Mouse (Mus musculus): ENCODE results near the gene Eva1b. TPM values are rescaled to one million over a fixed set of nuclear protein-coding genes. Genes with fewer than 3 reads are reported as not detected.

The Eva1b gene
- polyA plus RNA-seq (2015; fragmentation: Nextera tagmentation; extraction: Ambion mirVana) = 90.0 and 98.5 TPM in 2 replicates

DNA sequence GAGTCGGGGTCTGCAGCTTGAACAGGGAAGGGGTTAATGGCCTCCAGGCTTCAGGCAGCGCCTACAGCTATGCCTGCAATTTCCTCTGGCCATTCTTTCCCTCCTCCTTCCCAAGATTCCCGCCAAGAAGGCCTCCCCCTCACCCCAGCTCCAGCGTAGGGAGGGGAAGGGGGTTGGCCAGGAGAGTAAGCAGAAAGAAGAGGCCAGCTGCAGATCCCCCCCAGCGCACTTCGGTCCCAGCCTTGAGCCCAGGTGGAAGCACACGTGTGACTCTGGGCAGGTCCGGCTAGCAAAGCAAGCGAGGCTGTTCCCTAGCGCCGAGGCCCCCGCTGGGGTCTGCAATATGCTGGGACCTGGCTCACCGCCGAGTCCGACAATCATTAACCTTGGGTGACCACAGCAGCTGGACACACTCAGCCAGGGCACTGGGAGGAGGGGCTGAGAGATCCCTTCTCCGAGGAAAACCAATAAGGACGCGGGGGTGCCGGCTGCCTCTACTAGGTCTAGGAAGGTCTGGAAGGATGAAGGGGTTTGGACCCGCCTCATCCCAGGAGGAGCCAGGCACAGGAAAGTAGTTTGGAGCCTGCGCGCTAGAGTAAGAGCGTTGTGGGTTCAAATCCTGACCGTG, at the start of gene Eva1b:
TSS of gene Eva1b (plus strand) at position 212 of the 628 bp plus-strand sequence.
- Histone ChIP-seq H3K4me1 (peaks cover 71% of the 10 kb centered on the region), H3K9me3 (replicated peaks) (no peaks in the 10 kb centered on the region), H3K4me2 (peak within 1 kb of the TSS; percentile 74), H3K9ac (peak within 1 kb of the TSS; percentile 75), H3K27me3 (no peaks in the 10 kb centered on the region), H3K4me3 (replicated peaks) (peak within 1 kb of the TSS; percentile 65), H3K27ac (peak within 1 kb of the TSS; percentile 99), H3K36me3 (peaks cover 23% of the 10 kb centered on the region)
- ATAC-seq (replicated peaks; ENCODE audit: low FRiP score) = peak; percentile 90
- WGBS = under 1% methylated on average over 24 of the region's 24 CpGs

DNA sequence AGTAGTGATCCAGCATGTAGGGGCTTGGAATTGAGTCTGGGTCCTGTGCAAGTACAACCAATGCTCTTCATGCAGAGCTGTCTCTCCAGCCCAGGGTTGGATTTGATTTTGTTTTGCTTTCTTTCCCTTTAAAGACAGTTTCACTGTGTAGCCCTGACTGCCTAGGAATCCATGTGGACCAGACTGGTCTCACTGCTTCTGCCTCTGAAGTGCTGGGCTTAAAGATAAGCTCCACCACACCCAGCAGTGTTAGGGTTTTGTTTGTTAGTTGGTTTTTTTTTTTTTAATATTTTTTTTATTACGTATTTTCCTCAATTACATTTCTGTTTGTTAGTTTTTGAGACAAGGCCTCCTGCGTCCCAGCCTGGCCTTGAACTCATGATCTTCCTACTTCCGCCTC, 48.2 kb upstream of the Eva1b start:
- WGBS = 86% methylated on average over 3 of the region's 3 CpGs

DNA sequence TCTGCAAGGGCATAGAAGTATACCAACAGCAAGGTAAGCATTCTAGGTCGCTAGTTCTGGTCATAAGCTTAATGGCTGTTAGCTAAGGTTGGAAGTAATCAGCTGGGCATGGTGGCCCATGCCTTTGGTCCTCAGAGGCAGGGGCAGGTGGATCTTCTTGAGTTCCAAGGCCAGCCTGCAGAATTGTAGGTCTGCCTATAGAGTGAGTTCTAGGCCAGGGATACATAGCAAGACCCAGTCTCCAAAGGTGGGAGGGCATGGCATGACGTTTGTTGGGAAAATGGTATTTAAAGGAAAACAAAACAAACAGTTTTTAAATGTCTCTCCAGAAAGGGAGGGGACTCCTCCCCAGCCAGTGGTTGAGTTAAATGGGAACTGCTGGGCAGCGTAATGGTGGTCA, 46.8 kb upstream of the Eva1b start:
- Histone ChIP-seq H3K4me2 (no peak overlapping the region), H3K36me3 (peaks cover 14% of the 10 kb centered on the region), H3K4me3 (replicated peaks) (no peak overlapping the region), H3K27me3 (no peaks in the 10 kb centered on the region), H3K27ac (no peak overlapping the region), H3K9ac (no peak overlapping the region), H3K4me1 (peaks cover 47% of the 10 kb centered on the region), H3K9me3 (replicated peaks) (no peaks in the 10 kb centered on the region)
- WGBS = 82% methylated on average over 3 of the region's 3 CpGs
- no peak for ATAC-seq (replicated peaks; ENCODE audit: low FRiP score)

More for the DNA sequence above, 48.2 kb upstream of the Eva1b start:
- no peaks in the 10 kb centered on the region for H3K9me3 ChIP-seq (replicated peaks)
- H3K27me3 ChIP-seq = no peaks in the 10 kb centered on the region
- peaks cover 33% of the 10 kb centered on the region for H3K4me1 ChIP-seq
- H3K27ac ChIP-seq = no peak overlapping the region
- ATAC-seq (replicated peaks; ENCODE audit: low FRiP score) = no peak
- no peak overlapping the region for H3K4me2 ChIP-seq
- no peak overlapping the region for H3K9ac ChIP-seq
- H3K4me3 ChIP-seq (replicated peaks) = no peak overlapping the region
- H3K36me3 ChIP-seq = peaks cover 14% of the 10 kb centered on the region

DNA sequence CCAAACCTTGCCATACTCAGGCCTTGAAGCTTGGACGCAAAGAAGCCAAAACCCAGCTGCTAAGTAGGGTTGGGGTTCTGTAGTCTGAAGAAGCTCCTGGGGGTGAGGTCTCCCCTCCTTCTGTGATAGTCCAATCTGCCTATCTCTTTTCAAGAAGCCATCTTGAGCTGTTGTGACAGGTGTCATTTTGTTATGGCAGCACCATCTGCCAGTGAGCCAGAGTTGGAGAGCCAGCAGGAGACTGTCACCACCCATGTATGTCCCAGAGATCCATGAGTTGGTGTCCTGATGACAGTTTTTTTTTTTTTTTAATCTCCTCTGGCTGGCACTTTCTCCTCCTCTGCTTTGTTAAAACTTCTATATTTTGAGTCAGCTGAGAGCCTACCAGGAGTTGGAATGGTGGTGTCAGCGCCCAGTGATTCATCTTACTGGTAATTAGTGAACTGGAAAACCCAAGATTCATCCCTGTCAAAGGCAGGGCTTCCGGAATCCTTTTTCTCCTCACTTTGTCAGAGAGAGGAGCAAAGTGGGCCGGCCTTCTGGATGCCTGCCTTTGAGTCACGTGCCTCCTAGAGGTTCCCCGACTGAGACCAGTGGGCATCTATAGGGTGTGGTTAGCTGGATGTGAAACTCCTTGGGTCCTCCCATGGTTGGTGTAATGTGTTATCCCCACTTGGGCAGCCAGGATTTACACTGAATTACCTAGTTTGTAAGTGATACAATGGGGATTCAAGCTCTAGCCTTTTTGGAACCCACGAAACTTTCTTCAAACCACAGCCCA, 45.3 kb upstream of the Eva1b start:
- H3K9ac ChIP-seq = peak overlapping the region; percentile 49; the same call in 1 of the 2 replicates
- H3K36me3 ChIP-seq = peaks cover 14% of the 10 kb centered on the region
- H3K4me3 ChIP-seq (replicated peaks) = peak overlapping the region; percentile 95

DNA sequence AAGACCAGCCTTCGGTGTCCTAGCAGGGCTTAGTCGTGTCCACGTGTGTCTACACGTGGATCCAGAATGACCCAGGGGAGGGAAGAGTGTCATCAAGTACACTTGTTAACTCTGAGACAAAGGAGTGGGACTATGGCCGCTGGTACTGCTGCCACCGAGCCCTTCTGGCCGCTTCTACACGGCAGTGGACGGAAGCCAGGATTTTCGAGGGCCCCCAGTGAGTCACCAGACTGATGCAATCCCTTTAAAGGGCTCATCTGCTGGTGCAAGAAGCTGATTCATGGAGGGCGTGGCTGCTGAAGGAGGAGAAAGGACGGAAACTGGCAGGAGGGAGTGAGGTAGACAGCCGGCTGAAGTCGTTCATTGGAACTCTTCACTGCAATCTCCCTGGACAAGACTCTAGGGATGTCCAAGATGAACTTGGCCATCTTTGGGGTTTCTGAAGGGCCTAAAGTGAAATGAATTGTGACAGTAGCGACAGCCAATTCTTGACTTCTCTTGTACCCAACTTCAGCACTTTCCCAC, 44.4 kb upstream of the Eva1b start:
- Histone ChIP-seq H3K36me3 (peaks cover 10% of the 10 kb centered on the region), H3K27ac (peak overlapping the region; percentile 93), H3K4me3 (replicated peaks) (peak overlapping the region; percentile 95), H3K4me2 (peak overlapping the region; percentile 89), H3K27me3 (no peaks in the 10 kb centered on the region), H3K9me3 (replicated peaks) (no peaks in the 10 kb centered on the region), H3K4me1 (peaks cover 48% of the 10 kb centered on the region), H3K9ac (peak overlapping the region; percentile 49)
- WGBS = under 1% methylated on average over 15 of the region's 15 CpGs
- ATAC-seq (replicated peaks; ENCODE audit: low FRiP score) = peak; percentile 85

More for the DNA sequence above, 45.3 kb upstream of the Eva1b start:
- H3K4me1 ChIP-seq = peaks cover 49% of the 10 kb centered on the region
- WGBS = 41% methylated on average over 7 of the region's 7 CpGs
- H3K27me3 ChIP-seq = no peaks in the 10 kb centered on the region
- peak overlapping the region; percentile 93 for H3K27ac ChIP-seq
- no peak for ATAC-seq (replicated peaks; ENCODE audit: low FRiP score)
- no peaks in the 10 kb centered on the region for H3K9me3 ChIP-seq (replicated peaks)
- H3K4me2 ChIP-seq = peak overlapping the region; percentile 89

DNA sequence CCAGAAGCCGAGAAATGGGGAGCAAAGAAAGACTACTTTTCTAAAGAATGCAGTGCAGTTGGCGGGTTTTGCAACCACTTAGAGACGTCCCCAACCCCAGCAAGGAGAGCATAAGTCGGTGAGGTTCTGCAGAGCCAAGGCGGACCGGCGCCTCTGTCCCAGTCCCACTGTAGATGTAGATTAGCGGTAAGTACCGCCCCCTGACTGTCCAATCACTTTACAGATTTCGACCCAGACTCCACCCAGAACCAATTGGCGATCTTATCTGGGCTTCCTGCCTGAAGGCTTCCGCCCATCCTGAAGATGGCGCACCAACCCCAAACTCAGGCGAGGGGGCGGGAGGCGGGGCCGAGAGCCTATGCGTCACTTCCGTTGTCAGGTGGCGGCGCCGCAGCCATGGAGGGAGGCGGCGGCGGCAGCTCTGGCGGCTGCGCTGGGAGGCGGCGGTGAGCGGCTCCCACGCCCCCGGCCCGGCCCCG, 43.9 kb upstream of the Eva1b start, which contains the start of gene Stk40:
TSS of gene Stk40 (plus strand) at position 368 of the 479 bp plus-strand sequence.
- Histone ChIP-seq H3K27me3 (no peaks in the 10 kb centered on the region), H3K27ac (peak within 1 kb of the TSS; percentile 93), H3K36me3 (peaks cover 6% of the 10 kb centered on the region; the same call in 1 of the 2 replicates), H3K4me2 (peak within 1 kb of the TSS; percentile 89), H3K9me3 (replicated peaks) (no peaks in the 10 kb centered on the region), H3K4me1 (peaks cover 53% of the 10 kb centered on the region), H3K9ac (peak within 1 kb of the TSS; percentile 87), H3K4me3 (replicated peaks) (peak within 1 kb of the TSS; percentile 95)
- WGBS = under 1% methylated on average over 33 of the region's 34 CpGs
- ATAC-seq (replicated peaks; ENCODE audit: low FRiP score) = peak; percentile 95

DNA sequence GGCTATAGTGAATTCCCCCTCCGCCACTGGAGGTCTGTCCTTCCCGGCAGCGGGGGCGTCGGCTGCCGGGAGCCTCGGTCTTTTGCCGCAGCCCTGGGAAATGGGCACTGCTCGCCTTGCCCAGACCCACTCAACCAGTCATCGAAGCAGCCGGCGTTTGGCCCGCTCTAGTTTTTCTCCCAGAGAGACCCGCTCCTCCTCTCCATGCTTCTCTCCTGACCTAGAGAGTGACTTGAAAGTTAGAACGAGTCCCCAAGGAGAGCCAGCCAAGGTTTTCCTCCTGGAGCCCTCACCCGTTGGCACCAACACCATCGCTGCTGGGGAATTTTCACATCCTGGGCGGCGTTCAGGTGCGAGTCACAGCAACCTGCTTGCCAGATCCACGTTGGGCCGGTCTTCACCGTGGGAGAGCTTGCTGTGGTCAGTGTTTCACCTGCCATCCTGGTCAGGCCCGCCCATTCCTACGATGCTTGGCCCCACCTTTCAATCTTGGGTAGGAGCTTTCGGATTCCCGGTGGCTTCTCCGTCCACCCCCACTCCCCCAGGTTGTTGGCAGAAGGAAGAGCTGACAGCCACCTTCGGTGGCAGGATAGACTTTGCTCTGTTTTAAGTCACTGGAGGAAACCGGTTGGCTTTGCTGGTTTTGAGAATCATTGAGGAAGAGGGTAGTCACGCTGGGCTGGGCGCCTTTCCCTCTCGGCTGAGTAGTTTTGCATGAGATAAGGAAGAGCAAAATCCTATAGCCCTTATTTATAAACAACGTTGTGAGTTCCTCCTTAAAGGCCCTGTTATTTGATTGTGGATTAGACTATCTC, 43.1 kb upstream of the Eva1b start:
- peak overlapping the region; percentile 87 for H3K9ac ChIP-seq
- ATAC-seq (replicated peaks; ENCODE audit: low FRiP score) = peak; percentile 20
- 2% methylated on average over 34 of the region's 34 CpGs for WGBS
- H3K36me3 ChIP-seq = no peaks in the 10 kb centered on the region
- H3K27me3 ChIP-seq = no peaks in the 10 kb centered on the region
- peak overlapping the region; percentile 95 for H3K4me3 ChIP-seq (replicated peaks)
- H3K4me1 ChIP-seq = peaks cover 57% of the 10 kb centered on the region
- no peaks in the 10 kb centered on the region for H3K9me3 ChIP-seq (replicated peaks)
- H3K4me2 ChIP-seq = peak overlapping the region; percentile 89
- peak overlapping the region; percentile 93 for H3K27ac ChIP-seq

DNA sequence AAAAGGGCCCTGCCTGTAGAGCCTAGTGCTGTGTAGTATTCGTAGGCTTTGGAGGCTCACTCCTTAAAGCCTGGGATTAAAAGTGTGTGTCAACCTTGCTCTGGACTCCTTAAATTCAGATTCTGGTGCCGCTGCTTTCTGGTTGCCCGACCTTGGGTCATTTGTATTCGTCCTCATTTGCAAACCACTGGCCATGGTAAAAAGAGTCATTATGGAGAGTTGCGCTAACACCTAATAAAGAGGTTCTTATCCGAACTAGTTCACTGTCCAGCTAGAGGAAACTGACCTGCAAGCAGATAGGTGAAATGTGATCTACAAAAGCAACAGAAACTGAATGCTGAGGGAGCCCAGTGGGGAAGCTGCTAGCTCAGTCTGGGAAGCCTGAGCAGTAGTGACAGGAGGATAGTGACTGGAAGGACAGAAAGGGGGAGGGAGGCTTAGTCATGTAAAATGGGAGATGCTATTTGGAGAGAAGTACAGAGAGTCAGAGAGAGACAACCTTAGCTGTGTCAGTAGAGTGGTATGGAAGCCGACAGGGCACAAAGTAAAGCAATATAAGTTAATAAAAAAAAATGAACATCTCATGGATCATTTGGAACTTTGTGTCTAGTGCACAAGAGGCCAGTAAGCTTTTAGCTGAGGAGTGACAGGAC, 42.3 kb upstream of the Eva1b start:
- H3K27ac ChIP-seq = no peak overlapping the region
- H3K4me2 ChIP-seq = peak overlapping the region; percentile 89
- H3K27me3 ChIP-seq = no peaks in the 10 kb centered on the region
- peak overlapping the region; percentile 87 for H3K9ac ChIP-seq
- H3K4me1 ChIP-seq = peaks cover 65% of the 10 kb centered on the region
- no peaks in the 10 kb centered on the region for H3K36me3 ChIP-seq
- no peaks in the 10 kb centered on the region for H3K9me3 ChIP-seq (replicated peaks)
- 46% methylated on average over 7 of the region's 7 CpGs for WGBS
- peak overlapping the region; percentile 95 for H3K4me3 ChIP-seq (replicated peaks)
- ATAC-seq (replicated peaks; ENCODE audit: low FRiP score) = no peak

DNA sequence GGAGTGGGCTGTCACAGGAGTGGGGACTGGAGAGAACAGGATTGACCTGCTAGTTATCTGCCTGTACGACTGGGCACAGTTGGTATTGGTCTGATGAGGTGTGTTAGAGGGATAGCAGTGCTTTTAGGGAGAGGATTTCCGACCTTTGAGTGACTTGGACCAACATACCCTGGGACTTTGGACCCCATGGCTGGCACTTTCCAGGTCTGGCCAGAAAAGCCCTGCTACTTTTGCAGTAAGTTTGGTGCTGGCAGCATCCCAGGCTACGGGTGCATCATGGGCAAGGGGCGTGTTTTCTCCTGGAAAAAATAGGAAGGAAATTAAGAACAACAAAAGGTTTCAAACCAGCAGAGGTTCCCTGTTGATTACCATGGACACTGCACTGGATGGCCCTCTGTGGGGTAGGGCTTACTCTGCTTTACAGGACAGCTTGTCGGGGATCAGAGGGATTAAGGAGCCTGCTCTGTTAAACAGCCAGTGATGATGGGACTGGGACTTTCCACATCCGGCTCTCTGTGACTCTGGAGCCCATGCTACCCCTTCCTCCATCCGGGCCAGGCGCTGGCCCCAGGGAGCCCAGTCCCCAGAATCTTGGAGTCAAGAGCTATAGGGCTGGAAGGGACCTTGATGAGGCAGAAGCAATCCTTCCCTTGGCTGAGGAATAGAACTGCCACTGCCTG, 39.3 kb upstream of the Eva1b start:
- Histone ChIP-seq H3K4me1 (peaks cover 74% of the 10 kb centered on the region), H3K4me3 (replicated peaks) (no peak overlapping the region), H3K27me3 (no peaks in the 10 kb centered on the region), H3K36me3 (no peaks in the 10 kb centered on the region), H3K4me2 (no peak overlapping the region), H3K9me3 (replicated peaks) (no peaks in the 10 kb centered on the region), H3K9ac (no peak overlapping the region), H3K27ac (no peak overlapping the region)
- no peak for ATAC-seq (replicated peaks; ENCODE audit: low FRiP score)
- WGBS = 72% methylated on average over 8 of the region's 8 CpGs

DNA sequence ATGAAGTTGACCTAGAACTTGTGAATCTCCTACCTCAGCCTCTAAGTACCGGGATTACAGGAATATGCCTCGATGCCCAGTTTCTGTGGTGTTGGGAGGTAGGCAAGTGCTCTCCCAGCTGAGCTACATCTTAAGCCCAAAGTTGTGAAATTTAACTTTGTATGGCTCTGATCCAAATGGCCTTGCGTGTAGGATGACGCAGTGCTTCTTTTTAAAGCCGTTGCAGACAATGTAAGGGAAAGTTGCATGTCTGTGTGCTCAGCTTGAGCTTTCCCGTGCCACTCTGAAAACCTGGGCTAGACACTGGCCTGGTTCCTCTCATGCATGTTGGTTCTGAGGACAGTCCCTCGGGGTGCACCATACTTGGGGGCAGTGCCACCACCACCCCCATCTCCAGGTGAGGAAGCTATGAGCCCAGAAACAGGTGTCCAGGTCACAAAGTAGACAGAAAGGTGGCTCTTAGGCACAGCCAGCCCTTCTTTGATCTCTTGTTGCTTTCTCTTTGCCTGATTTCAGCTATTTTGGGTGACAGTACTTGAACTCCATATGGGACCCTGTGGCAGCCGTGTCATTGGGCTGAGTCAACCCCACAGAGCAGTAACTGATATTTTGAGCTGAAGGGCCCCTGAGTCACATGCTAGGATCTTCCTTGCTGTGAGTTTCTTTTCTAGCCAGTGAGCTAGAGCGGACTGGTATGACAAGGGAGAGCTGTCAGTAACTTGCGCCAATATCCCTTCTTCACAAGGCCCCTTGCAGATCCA, 37.8 kb upstream of the Eva1b start:
- H3K9ac ChIP-seq = peak overlapping the region; percentile 33; the same call in 1 of the 2 replicates
- no peaks in the 10 kb centered on the region for H3K27me3 ChIP-seq
- H3K4me2 ChIP-seq = peak overlapping the region; percentile 34
- H3K36me3 ChIP-seq = no peaks in the 10 kb centered on the region
- peak; percentile 2; the same call in 1 of the 2 replicates for ATAC-seq (replicated peaks; ENCODE audit: low FRiP score)
- WGBS = 67% methylated on average over 10 of the region's 10 CpGs
- no peak overlapping the region for H3K4me3 ChIP-seq (replicated peaks)
- H3K4me1 ChIP-seq = peaks cover 76% of the 10 kb centered on the region
- no peaks in the 10 kb centered on the region for H3K9me3 ChIP-seq (replicated peaks)
- peak overlapping the region; percentile 93 for H3K27ac ChIP-seq
